Mouse (Mus musculus) cerebellum, postnatal 25 days (tissue): ENCODE results near the gene Rbm38.

Source experiments
- DNase-seq, 2 experiments: peaks; one replicate each; pipeline ENCODE4 v3.0.0; 2021; ENCODE audit warnings: mixed read lengths in 2 of 2

Gene Rbm38

DNA sequence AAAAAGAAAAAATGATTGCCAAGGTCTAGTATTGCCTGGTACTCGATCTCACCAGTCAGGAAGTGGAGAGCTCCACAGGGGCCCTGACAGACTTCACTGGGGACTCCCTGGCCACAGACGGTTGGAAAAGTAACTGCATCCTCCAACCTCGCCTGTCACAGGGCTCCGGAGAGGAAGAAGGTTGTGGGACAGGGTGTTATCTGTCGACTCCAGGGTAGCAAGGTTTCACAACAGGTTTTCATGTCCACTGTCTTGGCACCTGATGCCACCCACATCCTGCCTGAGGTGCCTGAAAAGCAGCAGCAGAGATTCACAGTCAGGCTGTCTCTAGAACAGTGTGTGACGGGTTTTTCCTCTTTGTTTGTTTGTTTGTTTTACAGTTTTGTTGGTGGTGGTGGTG, 2.4 kb upstream of the Rbm38 start:
- DNase-seq: no peak

DNA sequence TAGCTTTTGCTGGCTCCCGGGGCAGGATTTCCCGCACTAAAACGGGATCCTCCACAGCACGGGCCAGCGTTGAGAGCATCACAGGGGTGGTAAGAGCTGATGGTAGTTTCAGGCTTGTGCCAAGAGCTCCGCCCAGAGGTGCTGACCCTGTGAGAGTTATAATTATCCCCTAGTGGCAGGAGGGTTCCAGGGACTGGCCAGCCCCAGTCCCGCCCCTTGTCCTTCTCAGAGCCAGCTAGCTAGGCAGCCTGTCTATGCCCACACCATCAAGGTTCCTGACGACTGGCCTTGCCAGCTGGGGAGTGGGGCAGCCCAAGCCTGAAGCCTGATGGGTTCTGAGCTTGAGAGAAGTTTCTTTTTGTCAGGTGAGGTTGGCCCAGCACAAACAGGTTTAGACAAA, 1.7 kb upstream of the Rbm38 start:
- DNase-seq: no peak

DNA sequence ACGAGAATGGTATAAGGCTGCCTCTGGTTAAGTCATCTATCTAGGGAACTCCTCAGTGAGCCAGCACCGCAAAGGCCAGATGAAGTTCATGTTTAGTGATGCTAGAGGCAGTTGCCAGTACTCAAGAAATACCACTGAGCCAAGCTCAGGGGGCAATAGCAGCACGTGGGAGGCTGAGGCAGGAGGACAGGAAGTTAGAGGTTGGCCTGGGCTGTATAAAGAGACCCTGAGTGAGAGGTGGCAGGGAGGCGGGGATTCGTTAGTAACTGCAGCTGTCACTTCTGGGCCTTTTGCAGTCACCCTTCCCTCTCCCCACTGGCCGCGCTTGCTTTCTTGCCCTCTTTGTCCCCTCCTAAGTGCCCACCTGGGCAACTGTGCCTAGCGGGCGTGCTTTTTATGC, 976 bp upstream of the Rbm38 start:
- no peak for DNase-seq

DNA sequence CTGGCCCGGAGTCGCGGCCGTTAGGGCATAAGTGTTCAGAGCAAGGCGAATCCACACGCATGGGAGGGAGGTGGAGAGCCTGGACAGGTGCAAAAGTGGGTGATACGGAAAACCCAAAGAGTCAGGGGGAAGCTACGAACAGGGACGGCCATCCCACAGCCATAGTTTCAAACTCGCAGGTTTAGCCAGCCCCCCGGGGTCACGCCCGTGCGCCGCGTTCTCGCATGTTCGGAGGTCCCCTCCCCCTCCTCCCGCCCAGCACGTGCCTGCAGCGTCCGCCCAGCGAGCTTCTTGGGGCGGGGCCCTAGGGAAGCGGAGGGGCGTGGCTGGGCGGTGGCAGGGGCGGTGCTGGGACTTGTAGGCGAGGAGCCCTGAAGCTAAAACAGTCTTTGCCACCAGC, 508 bp upstream of the Rbm38 start:
- DNase-seq: peak; percentile 79 to 90

DNA sequence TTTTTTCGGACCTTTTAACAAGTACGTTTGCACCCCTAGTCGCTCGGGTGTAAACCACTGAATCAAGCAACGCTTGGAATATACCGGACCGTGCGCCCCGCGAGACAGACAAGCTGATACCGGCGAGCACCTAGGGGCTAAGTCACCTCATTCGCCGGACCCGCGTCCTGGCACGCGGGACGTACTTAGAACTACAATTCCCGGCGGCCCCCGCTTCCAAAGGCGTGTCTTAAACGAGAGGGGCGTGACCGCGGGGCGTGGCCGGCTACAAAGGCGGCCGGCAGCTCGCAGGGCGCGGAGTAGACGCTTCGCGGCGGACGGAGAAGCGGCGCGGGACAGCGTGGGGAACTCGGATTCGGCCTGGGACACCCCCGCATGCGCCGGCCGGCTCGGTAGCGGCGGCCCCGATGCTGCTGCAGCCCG, 1.3 kb downstream of the Rbm38 start:
- DNase-seq: peak; percentile 94 to 97

DNA sequence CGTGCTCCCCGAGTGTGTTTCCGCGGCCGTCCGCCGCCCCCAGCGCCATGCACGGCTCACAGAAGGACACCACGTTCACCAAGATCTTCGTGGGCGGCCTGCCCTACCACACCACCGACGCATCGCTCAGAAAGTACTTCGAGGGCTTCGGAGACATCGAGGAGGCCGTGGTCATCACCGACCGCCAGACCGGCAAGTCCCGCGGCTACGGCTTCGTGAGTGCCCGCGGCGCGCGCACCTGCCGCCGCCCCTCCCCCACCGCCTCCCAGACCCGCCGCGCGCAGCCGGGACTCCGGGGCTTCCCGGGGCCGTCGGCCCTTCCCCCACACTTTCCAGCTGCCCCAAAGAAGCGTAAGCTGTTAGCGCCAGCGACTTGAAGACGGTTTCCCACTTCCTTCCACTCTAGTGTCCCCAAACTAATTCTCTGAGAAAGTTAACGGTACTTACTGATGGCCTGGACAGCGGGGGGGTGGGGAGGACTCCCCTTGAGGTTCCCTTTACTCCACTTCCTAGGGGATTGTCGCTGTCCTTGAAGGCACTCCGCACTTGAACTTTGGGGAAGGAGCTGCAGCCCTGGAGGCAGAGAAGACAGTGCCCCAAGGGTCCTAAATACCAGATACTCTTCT, 1.9 kb downstream of the Rbm38 start:
- peak in 1 of 2 experiments; percentile 69 for DNase-seq

DNA sequence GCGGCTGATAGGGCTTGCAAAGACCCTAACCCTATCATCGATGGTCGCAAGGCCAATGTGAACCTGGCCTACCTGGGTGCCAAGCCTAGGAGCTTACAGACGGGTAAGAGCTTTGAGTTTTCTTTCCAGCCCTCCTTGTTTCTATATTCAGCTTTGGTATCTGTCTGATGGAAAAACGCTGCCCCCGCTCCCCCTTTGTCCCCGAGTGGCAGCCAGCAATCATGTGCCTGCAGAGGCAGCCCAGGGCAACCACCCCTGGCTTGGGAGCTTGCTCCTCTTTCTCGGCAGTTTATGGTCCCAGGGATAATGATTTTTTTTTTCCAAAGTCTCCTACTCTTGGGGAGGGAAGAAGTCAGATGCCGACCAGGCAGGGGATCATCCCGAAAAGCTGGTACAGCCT, 2.5 kb downstream of the Rbm38 start:
- DNase-seq: no peak

DNA sequence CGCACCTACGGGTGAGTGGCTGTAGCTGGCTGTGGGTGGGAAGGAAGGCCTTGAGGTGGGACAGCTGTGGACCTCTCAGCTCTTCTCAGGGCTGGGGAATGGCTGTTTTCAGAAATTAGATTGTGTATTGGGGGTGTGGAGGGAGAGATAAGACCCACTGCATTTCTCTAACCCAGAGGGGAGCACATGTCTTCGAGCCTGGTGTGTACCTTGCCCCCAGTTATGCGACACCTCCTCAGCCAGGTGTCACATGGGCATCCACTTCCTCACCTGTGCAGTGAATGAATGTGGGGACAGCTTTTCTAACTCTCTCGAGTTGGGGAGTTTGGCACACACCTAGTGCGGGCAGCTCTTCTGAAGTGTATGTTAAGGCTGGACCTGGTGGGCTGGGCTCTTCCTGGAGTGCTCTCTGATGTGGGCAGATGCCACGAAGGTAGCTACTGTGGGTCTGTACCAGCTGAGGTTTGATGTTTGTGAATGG, 3.1 kb downstream of the Rbm38 start:
- DNase-seq: no peak

DNA sequence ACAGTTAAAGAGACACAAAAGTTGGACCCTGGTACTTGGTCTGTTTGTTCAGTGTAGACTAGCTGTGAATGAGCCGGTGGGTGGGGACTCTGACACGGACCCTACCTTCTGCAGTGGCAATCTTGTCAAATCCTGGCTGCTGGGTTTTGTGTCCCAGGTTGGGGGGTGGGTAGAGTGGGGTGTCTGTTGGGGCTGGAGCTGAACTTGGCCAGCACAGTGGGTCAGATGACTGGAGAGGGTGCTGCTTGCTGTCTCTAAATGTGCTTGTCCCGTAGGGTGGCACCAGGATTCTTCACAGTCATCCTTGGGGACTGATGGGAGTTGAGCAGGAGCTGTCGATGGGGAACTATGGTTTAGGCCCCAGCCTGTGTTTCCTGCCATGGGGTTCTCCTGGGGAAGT, 3.7 kb downstream of the Rbm38 start:
- no peak for DNase-seq

DNA sequence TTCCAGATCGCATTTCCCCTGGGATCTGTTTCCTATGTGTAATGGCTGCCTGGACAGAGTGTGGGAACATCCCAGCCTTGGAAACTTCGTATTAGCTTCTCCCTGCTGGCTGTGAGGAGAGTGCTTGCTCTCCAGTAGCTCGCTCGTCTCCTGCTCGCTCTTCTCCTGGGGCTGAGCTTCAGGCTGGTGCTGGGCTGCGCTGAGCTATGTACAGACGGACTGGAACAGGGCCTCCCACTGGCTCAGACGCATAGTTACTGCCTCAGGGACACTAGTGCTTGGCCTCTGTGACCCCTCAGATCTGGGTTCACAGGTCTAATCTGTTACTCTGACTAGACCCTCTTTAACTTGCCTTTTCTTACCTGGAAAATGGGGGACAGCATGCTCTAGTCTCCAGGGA, 4.1 kb downstream of the Rbm38 start:
- no peak for DNase-seq

DNA sequence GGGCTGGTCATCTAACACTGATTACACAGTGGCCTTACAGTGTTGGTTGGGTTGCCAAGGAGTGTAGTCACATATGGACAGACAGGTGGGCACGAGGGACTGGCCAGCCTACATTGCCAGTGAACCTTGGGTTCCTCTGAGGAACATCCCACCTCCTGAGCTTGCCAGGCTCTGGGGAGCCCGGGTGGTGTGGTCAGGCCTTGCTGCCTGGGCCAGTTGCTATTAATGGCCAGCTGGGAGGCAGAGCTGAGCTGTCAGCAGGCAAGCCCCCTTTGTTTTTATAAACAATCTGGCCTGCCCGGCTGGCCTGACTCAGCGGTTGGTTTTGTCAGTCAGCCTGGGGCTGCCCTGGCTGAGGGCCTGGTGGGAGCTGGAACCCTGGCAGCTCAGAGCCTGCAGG, 4.6 kb downstream of the Rbm38 start:
- peak; percentile 46 to 47 for DNase-seq

DNA sequence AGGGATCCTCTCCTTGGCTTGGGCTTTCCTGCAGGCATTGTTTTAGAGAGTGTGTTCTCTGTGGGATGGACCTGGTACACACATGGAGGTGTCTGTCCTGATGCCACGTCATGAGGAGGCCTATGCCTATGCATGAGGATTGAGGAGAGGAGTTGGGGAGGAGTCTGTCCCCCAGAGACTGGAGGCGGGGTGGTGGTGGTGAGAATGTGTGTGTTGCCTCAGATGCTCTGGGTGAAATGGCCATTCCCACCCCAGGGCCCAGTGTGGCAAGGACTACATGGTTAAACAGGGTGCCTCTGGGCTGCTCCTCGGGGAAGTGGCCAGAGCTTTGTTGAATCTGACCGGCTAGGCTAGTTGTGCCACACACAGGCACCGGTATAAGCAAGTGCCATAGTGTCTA, 6.0 kb downstream of the Rbm38 start:
- DNase-seq: no peak

DNA sequence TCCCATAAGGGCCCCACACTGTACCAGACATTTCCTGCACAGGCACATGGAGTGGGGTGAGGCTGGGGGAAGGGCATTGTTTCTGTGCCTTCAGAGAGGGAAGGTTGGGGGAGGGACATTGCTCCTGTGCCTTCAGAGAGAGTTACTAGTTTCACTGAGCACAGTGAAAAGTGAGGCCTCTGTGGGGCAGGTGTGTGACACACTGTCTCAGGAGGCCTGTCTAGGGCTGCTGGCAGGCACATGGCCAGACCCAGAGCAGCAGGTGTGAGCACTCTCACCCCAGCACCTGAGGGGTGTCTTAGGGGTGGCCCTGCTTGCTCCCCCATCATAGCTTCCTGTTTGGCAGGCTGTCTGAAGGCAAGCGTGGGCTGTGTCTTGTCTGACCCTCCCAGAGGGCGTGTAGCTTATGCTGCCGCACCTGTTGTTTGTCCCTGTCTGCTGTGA, 6.4 kb downstream of the Rbm38 start:
- no peak for DNase-seq

DNA sequence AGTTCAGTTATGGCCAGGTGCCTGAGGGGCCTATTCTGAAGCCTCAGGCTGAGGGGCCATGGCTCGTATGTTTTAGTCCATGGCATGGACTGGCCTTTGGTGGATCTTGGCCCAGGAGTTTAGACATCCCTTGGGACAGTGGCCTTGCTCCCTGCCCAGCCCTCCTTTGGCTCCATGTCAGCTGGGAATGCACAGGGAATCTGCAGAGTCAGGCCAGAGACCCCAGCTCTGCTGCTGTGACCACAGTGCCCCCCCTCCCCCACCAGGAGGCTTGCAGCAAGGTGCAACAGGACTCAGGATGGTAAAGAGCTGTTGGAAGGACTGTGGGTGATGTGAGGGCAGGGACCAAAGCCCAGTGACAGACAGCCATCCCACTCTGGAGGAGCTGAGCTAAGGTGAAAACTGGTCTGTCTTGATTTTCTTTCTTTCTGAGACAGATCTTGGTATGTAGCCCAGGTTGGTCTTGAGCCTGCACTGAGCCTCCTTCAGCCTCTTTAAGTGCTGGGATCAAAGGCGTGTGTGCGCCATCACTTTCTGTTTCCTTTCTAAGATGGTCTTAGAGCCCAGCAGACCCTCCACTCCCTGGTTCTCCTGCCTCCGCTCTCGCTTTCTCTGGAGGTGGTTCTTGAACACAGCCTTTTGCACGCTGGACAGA, 7.0 kb downstream of the Rbm38 start:
- DNase-seq: no peak

DNA sequence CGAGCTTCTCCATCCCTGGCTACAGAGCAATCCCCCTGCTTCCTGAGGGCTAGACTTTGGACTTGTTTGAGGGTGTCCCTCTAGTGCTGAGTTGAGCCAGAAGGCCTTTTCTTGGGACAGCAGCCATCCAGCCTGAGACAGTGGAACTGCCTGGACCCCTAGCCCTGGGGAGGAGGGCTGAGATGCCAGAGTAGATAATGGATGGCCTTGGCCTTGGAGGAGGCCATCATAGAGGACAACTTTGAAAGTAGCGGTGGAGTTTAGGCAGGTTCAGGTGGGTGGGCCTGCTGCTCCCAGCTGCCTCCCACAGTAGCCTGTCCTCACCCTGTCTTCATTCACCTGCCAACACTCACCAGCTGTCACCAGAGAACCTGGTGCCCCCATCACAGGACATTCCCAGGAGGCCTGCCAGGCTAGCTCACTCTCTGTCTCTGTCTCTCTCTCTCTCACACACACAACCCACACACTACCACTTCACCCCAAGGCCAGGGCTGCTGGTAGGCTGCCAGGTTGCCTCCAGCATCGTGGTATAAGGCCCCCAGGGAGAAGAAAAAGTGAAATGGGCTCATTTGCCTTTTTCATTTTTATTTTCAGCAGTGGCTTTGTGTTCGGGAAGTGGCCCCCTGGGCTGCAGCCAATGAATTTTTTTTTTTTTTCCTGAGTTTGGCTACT, 7.7 kb downstream of the Rbm38 start:
- no peak for DNase-seq

DNA sequence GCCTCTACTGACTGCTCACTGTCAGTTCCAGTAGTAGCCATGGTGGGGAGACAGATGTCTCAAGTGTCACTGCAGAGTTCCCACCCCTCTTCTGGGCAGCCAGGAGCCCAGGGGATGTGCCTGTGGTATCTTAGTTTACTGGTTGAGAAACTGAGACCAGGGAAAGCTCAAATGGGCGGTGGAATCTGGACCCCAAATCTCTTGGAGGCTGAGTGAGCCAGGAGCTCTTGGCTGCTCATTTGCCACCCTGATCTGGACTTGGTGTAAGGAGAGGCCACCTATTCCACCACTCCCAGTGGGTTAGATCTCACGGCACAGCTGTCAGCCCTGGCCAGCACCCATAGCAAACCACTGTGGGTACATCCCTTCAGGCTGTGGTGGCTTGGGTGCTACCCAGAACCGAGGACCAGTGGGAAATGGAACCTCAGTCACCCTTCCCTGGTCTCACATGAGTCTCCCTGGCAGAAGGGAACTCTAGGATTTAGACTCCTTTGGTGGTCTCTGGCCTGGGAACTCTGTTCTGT, 8.3 kb downstream of the Rbm38 start:
- DNase-seq: no peak

DNA sequence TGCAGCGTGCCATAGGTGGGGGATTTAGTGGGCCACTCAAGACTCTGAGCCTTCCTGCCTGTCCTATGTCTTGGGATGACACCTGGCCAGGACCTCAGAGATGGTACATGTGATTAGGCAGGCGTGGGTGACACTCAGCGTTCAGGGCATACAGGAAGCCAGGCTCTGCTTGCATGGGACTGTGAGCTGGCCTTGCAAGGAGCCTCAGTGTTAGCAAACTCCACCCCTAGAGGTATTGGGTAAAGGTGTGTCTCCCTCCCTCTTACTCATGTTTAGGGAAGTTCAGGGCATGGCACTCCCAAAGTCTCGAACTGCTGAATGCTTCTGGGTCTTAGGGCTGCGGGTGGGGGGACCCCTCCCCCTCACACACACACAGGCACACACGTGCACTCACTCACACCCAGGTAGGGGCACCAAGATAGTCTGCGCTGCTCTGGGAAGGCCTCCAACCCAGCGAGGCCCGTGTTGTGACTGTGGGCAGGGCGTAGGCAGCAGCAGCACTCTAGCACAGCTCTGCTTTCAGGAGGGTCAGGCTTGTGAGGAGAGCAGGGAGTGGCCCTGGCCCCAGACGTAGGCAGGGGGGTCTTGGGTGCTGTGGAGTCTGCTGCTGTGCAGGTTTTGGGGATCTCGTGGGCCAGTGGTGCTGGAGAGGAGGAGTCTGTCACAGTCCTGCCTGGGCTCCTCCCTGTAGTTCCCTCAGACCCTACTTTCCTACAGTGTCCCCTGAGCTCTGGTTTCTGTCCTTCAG, 10.5 kb downstream of the Rbm38 start:
- DNase-seq: no peak

DNA sequence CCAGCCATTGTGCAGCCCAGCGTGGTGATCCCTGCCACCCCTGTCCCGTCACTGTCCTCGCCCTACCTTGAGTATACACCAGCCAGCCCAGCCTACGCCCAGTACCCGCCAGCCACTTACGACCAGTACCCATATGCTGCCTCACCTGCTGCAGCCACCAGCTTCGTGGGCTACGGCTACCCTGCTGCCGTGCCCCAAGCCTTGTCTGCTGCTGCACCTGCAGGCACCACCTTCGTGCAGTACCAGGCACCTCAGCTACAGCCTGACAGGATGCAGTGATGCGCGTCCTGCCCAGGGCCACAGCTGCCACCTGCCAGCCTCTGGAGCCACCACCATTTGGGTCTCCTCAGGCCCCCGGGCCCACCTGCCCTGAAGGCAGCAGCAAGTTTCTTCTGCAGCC, 13.2 kb downstream of the Rbm38 start:
- no peak for DNase-seq

DNA sequence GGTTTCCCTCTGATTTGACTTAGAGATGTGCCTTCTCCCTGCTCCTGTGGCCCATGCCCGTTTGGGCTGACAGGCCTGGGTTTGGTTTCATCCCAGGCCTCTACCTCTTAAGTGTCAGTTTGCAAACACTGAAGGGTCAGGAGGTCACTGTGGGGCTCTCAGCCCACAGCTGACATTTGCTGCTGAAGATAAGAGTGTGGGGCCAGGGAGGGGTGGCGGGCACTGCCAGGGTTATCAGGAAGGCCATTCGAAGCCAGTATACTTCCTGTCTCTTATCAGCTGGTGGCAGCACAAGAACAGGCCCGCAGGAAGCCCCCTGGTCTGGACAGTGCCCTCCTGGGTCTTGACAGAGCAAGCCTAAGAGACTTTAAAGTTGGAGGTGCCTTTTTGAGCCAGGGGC, 14.7 kb downstream of the Rbm38 start:
- no peak for DNase-seq

DNA sequence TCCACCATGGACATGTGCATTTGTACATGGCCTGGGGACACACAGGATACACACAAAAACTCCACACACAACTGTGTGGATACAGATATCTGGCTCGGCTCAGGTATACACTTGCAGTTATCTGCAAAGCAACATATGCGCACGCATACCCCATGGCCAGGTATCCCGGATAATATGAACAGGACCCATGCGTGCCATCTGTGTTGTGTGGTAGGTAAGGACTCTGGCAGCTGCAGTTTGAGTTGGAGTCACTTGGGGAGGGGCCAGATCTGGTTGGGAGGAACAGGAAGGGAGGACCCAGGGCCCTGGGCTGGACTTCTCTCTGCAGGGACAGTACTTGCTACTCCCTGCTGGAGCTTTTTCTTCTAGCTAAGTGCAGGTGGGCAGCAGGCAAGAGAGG, 15.4 kb downstream of the Rbm38 start:
- DNase-seq: no peak

DNA sequence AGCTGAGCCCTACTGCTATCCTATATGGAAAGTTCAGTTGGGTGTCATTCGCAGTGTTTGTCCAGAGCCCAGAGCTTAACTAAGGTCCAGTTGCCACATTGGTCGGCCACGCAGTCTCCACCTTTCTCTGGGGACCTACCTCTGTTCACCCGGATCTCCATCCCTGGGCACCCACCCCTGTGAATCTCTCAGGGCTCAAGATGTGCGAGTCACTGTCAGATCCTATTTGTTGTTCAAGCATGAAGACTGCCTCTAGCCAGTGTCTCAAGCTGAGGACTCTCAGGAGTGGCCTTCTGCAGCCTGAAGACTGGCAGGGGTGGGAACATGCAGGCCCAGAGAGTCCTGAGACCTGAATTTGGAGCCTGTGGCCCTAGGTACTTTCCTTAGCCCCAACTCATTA, 15.8 kb downstream of the Rbm38 start:
- DNase-seq: no peak

DNA sequence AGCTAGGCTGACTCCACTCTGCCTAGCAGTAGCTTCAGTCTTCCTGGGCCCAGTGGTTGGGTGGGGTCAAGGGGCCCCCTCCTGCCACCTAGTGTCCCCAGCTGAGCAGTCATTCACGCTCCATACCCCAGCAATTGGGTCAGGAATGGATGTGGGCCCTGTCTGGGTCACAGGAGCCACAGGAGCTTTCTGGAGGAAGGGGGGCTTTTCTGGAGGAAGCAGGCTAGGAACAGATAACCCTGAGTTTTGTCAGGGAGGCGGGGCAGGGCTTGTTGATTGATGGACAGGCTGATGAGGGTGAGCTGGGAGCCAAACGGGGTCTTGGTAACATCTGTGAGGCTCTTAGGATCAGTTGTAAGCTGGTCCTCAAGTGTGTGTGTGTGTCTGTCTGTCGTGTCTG, 16.3 kb downstream of the Rbm38 start:
- DNase-seq: no peak

DNA sequence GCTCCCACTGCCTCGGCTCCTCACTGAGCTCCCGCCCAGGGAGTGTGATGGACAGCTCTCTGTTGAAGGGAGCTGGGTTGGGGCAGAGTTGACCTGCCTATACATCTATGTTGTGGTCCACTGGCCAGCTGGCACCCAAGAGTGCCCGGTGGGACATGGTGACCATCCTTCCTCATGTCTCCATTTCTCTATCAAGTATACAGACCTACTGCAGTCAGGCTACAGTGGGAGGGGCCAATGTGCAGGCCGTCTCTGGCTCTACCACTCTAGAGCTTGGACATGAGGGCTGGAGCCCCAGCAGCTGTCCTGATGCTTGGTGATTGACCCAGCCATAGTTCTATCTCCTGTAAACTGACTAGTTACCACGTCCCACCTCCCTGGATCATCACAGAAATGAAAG, 17.0 kb downstream of the Rbm38 start:
- no peak for DNase-seq
